In genomic region chr6:117888642-117889096, GRCm38 (mm10) we compare ENCODE assay signal across 15 mouse cellular contexts. TPM values are rescaled to one million over a fixed set of nuclear protein-coding genes. Genes with fewer than 3 reads are reported as not detected.
A peak's percentile ranks its signal among the peaks of the same experiment; 100 is the strongest.
DNase-seq lines count a peak whose midpoint lies in the region; ATAC-seq and TF ChIP-seq lines count a peak whose summit lies in the region.
"Had no signal": no experiment of that assay in that cellular context is flagged by ENCODE, and none has a peak within 500 bp of the region (broad histone marks: within the 10 kb centered on the region; RNA-seq: fewer than 3 reads in every experiment).

No protein-coding gene starts in this region.

- no peak overlapping the region for H3K4me3 ChIP-seq in forebrain, embryonic 10.5 days
- no peak overlapping the region for H3K4me3 ChIP-seq in forebrain, embryonic 16.5 days (replicated peaks; ENCODE audit: low read length)
- no peak overlapping the region for H3K4me3 ChIP-seq in midbrain, embryonic 10.5 days
- H3K4me3 ChIP-seq in midbrain, postnatal 0 days (ENCODE audit: low read depth, low read length), result no peak overlapping the region
- H3K4me3 ChIP-seq in forebrain, embryonic 14.5 days (ENCODE audit: low read depth, low read length), result no peak overlapping the region
- H3K4me3 ChIP-seq: neural tube, embryonic 13.5 days had no signal

- H3K9me3 ChIP-seq in forebrain, embryonic 10.5 days, result no peaks in the 10 kb centered on the region
- no peaks in the 10 kb centered on the region for H3K9me3 ChIP-seq in forebrain, embryonic 16.5 days (ENCODE audit: control insufficient read depth, low read length)
- H3K9me3 ChIP-seq in midbrain, embryonic 10.5 days (replicated peaks), result no peaks in the 10 kb centered on the region
- H3K9me3 ChIP-seq in midbrain, postnatal 0 days (ENCODE audit: low read length), result no peaks in the 10 kb centered on the region
- H3K9me3 ChIP-seq in forebrain, embryonic 14.5 days (replicated peaks; ENCODE audit: control insufficient read depth, low read length), result no peaks in the 10 kb centered on the region
- H3K9me3 ChIP-seq: neural tube, embryonic 13.5 days had no signal

- peak overlapping the region; percentile 51 for H3K27ac ChIP-seq in forebrain, embryonic 10.5 days
- H3K27ac ChIP-seq in forebrain, embryonic 16.5 days (ENCODE audit: low read length), result no peak overlapping the region
- peak overlapping the region; percentile 46 for H3K27ac ChIP-seq in midbrain, embryonic 10.5 days (replicated peaks)
- H3K27ac ChIP-seq in midbrain, postnatal 0 days (ENCODE audit: low read depth, low read length), result no peak overlapping the region
- no peak overlapping the region for H3K27ac ChIP-seq in forebrain, embryonic 14.5 days (ENCODE audit: low read depth, low read length)
- H3K27ac ChIP-seq: neural tube, embryonic 13.5 days had no signal

- no peaks in the 10 kb centered on the region for H3K36me3 ChIP-seq in forebrain, embryonic 10.5 days (replicated peaks)
- H3K36me3 ChIP-seq in forebrain, embryonic 16.5 days (ENCODE audit: control insufficient read depth, insufficient read depth), result no peaks in the 10 kb centered on the region
- H3K36me3 ChIP-seq in midbrain, embryonic 10.5 days, result no peaks in the 10 kb centered on the region
- no peaks in the 10 kb centered on the region for H3K36me3 ChIP-seq in midbrain, postnatal 0 days (ENCODE audit: insufficient read depth, low read length)
- H3K36me3 ChIP-seq in forebrain, embryonic 14.5 days (ENCODE audit: control insufficient read depth, insufficient read depth, low read length), result no peaks in the 10 kb centered on the region
- H3K36me3 ChIP-seq: neural tube, embryonic 13.5 days had no signal

- ATAC-seq in forebrain, embryonic 16.5 days, result no peak
- ATAC-seq in midbrain, postnatal 0 days (ENCODE audit: low FRiP score), result no peak
- no peak for ATAC-seq in forebrain, embryonic 14.5 days
- ATAC-seq in megakaryocyte-erythroid progenitor cell, adult 5-6 weeks (replicated peaks; ENCODE audit: low FRiP score, low TSS enrichment, poor library complexity, severe bottlenecking), result peak; percentile 85

- H3K4me2 ChIP-seq in forebrain, embryonic 16.5 days (ENCODE audit: low read length), result no peak overlapping the region
- H3K4me2 ChIP-seq in midbrain, postnatal 0 days (ENCODE audit: low read depth, low read length, poor library complexity, severe bottlenecking), result no peak overlapping the region
- H3K4me2 ChIP-seq in forebrain, embryonic 14.5 days (ENCODE audit: low read length), result no peak overlapping the region
- H3K4me2 ChIP-seq: neural tube, embryonic 13.5 days had no signal

- TF ChIP-seq CTCF in midbrain, postnatal 0 days (IDR thresholded peaks at IDR 0.05), result no peak

- 56% methylated on average over 2 of the region's 2 CpGs for WGBS in forebrain, embryonic 10.5 days
- WGBS in forebrain, embryonic 16.5 days, result 43% methylated on average over 2 of the region's 2 CpGs
- WGBS in midbrain, embryonic 10.5 days, result 59% methylated on average over 2 of the region's 2 CpGs
- 54% methylated on average over 2 of the region's 2 CpGs for WGBS in midbrain, postnatal 0 days
- 49% methylated on average over 2 of the region's 2 CpGs for WGBS in forebrain, embryonic 14.5 days

- no peak overlapping the region for H3K9ac ChIP-seq in forebrain, embryonic 16.5 days (replicated peaks; ENCODE audit: low read depth, low read length)
- H3K9ac ChIP-seq in midbrain, postnatal 0 days (replicated peaks; ENCODE audit: low read length, poor library complexity, severe bottlenecking), result no peak overlapping the region
- H3K9ac ChIP-seq in forebrain, embryonic 14.5 days (ENCODE audit: low read length), result peak overlapping the region; percentile 21; the same call in 1 of the 2 replicates
- H3K9ac ChIP-seq: neural tube, embryonic 13.5 days had no signal

- no peak for DNase-seq in forebrain, embryonic 10.5 days (ENCODE audit: extremely low spot score, low spot score)
- no peak for DNase-seq in midbrain, embryonic 10.5 days (ENCODE audit: low spot score)
- no peak for DNase-seq in midbrain, postnatal 0 days (ENCODE audit: low spot score)
- no peak for DNase-seq in forebrain, embryonic 14.5 days (ENCODE audit: low spot score)
- DNase-seq in lung, postnatal 36 days, result no peak
- no peak for DNase-seq in embryo, embryonic 10 days (ENCODE audit: low spot score)
- DNase-seq: adrenal gland, postnatal 14 days; cerebellum, adult 9-11 months; left cerebral cortex, postnatal 4 days; right cerebral cortex, postnatal 25 days; thymus, adult 2 months had no signal

- peaks cover 13% of the 10 kb centered on the region; the same call in 1 of the 2 replicates for H3K4me1 ChIP-seq in forebrain, embryonic 10.5 days
- H3K4me1 ChIP-seq in forebrain, embryonic 16.5 days (replicated peaks; ENCODE audit: control insufficient read depth, insufficient read depth, low read length), result no peaks in the 10 kb centered on the region
- peaks cover 4% of the 10 kb centered on the region; the same call in 1 of the 2 replicates for H3K4me1 ChIP-seq in midbrain, embryonic 10.5 days
- H3K4me1 ChIP-seq in midbrain, postnatal 0 days (ENCODE audit: insufficient read depth, low read length), result no peaks in the 10 kb centered on the region
- H3K4me1 ChIP-seq in forebrain, embryonic 14.5 days (ENCODE audit: control insufficient read depth, insufficient read depth, low read length), result no peaks in the 10 kb centered on the region
- H3K4me1 ChIP-seq: neural tube, embryonic 13.5 days had no signal

- H3K27me3 ChIP-seq in forebrain, embryonic 10.5 days (ENCODE audit: poor library complexity, severe bottlenecking), result no peaks in the 10 kb centered on the region
- H3K27me3 ChIP-seq in forebrain, embryonic 16.5 days (replicated peaks; ENCODE audit: control insufficient read depth, insufficient read depth, low read length), result no peaks in the 10 kb centered on the region
- H3K27me3 ChIP-seq in midbrain, embryonic 10.5 days (ENCODE audit: low read depth, poor library complexity, severe bottlenecking), result no peaks in the 10 kb centered on the region
- no peaks in the 10 kb centered on the region for H3K27me3 ChIP-seq in midbrain, postnatal 0 days (ENCODE audit: insufficient read depth, low read length)
- H3K27me3 ChIP-seq in forebrain, embryonic 14.5 days (replicated peaks; ENCODE audit: control insufficient read depth, insufficient read depth, low read length), result no peaks in the 10 kb centered on the region
- H3K27me3 ChIP-seq: neural tube, embryonic 13.5 days had no signal

RNA-seq across cellular contexts. Expression of gene Hnrnpf, which starts 11.5 kb away (rescaled TPM):
- polyA plus RNA-seq in forebrain, embryonic 10.5 days (2016; fragmentation: Nextera tagmentation; extraction: Ambion mirVana), result 890 and 940 TPM in 2 replicates
- polyA plus RNA-seq in forebrain, embryonic 16.5 days (2015; fragmentation: Nextera tagmentation; extraction: Ambion mirVana), result 366 and 411 TPM in 2 replicates
- 762 and 839 TPM in 2 replicates for polyA plus RNA-seq in midbrain, embryonic 10.5 days (2016; fragmentation: Nextera tagmentation; extraction: Ambion mirVana)
- 154 and 159 TPM in 2 replicates for total RNA-seq in midbrain, postnatal 0 days (2014; rRNA removed)
- 173 and 183 TPM in 2 replicates for polyA plus RNA-seq in midbrain, postnatal 0 days (2015; fragmentation: Nextera tagmentation; extraction: Ambion mirVana)
- 410 and 433 TPM in 2 replicates for polyA plus RNA-seq in forebrain, embryonic 14.5 days (2014; fragmentation: Nextera tagmentation; extraction: Ambion mirVana)
- total RNA-seq in megakaryocyte-erythroid progenitor cell, adult 5-6 weeks (2014; fragmentation: Nextera tagmentation), result 700 and 784 TPM in 2 replicates
- 1,626 and 1,721 TPM in 2 replicates for total RNA-seq in megakaryocyte-erythroid progenitor cell, adult 5-6 weeks (2017)

RNA-seq across cellular contexts. Expression of gene Zfp239, which starts 26.8 kb away (rescaled TPM):
- polyA plus RNA-seq in forebrain, embryonic 10.5 days (2016; fragmentation: Nextera tagmentation; extraction: Ambion mirVana), result 13.6 and 14.8 TPM in 2 replicates
- polyA plus RNA-seq in forebrain, embryonic 16.5 days (2015; fragmentation: Nextera tagmentation; extraction: Ambion mirVana), result 18.0 and 18.5 TPM in 2 replicates
- 12.5 and 12.8 TPM in 2 replicates for polyA plus RNA-seq in midbrain, embryonic 10.5 days (2016; fragmentation: Nextera tagmentation; extraction: Ambion mirVana)
- total RNA-seq in midbrain, postnatal 0 days (2014; rRNA removed), result 14.5 and 18.6 TPM in 2 replicates
- polyA plus RNA-seq in midbrain, postnatal 0 days (2015; fragmentation: Nextera tagmentation; extraction: Ambion mirVana), result 16.1 and 16.6 TPM in 2 replicates
- 14.9 and 15.3 TPM in 2 replicates for polyA plus RNA-seq in forebrain, embryonic 14.5 days (2014; fragmentation: Nextera tagmentation; extraction: Ambion mirVana)
- total RNA-seq in megakaryocyte-erythroid progenitor cell, adult 5-6 weeks (2014; fragmentation: Nextera tagmentation), result 7.3 and 8.1 TPM in 2 replicates
- total RNA-seq in megakaryocyte-erythroid progenitor cell, adult 5-6 weeks (2017), result 2.4 and 21.7 TPM in 2 replicates

RNA-seq across cellular contexts. Expression of gene Zfp637, which starts 47.7 kb away (rescaled TPM):
- 91.1 and 97.4 TPM in 2 replicates for polyA plus RNA-seq in forebrain, embryonic 10.5 days (2016; fragmentation: Nextera tagmentation; extraction: Ambion mirVana)
- 208 and 225 TPM in 2 replicates for polyA plus RNA-seq in forebrain, embryonic 16.5 days (2015; fragmentation: Nextera tagmentation; extraction: Ambion mirVana)
- 89.5 and 102 TPM in 2 replicates for polyA plus RNA-seq in midbrain, embryonic 10.5 days (2016; fragmentation: Nextera tagmentation; extraction: Ambion mirVana)
- total RNA-seq in midbrain, postnatal 0 days (2014; rRNA removed), result 75.0 and 95.9 TPM in 2 replicates
- polyA plus RNA-seq in midbrain, postnatal 0 days (2015; fragmentation: Nextera tagmentation; extraction: Ambion mirVana), result 109 and 122 TPM in 2 replicates
- 244 and 252 TPM in 2 replicates for polyA plus RNA-seq in forebrain, embryonic 14.5 days (2014; fragmentation: Nextera tagmentation; extraction: Ambion mirVana)
- 42.5 and 68.1 TPM in 2 replicates for total RNA-seq in megakaryocyte-erythroid progenitor cell, adult 5-6 weeks (2014; fragmentation: Nextera tagmentation)
- total RNA-seq in megakaryocyte-erythroid progenitor cell, adult 5-6 weeks (2017), result 36.5 and 38.9 TPM in 2 replicates

RNA-seq across cellular contexts. Expression of gene Fxyd4, which starts 48.8 kb away (rescaled TPM):
- 2.0 and 2.5 TPM in 2 replicates for polyA plus RNA-seq in forebrain, embryonic 10.5 days (2016; fragmentation: Nextera tagmentation; extraction: Ambion mirVana)
- 1.5 and 3.5 TPM in 2 replicates for polyA plus RNA-seq in forebrain, embryonic 16.5 days (2015; fragmentation: Nextera tagmentation; extraction: Ambion mirVana)
- polyA plus RNA-seq in midbrain, embryonic 10.5 days (2016; fragmentation: Nextera tagmentation; extraction: Ambion mirVana), result 2.8 and 3.0 TPM in 2 replicates
- not detected in 2 replicates for total RNA-seq in midbrain, postnatal 0 days (2014; rRNA removed)
- polyA plus RNA-seq in midbrain, postnatal 0 days (2015; fragmentation: Nextera tagmentation; extraction: Ambion mirVana), result 0.49 and 0.96 TPM in 2 replicates
- polyA plus RNA-seq in forebrain, embryonic 14.5 days (2014; fragmentation: Nextera tagmentation; extraction: Ambion mirVana), result 0.75 and 1.2 TPM in 2 replicates
- not detected in 2 replicates for total RNA-seq in megakaryocyte-erythroid progenitor cell, adult 5-6 weeks (2014; fragmentation: Nextera tagmentation)
- not detected in 2 replicates for total RNA-seq in megakaryocyte-erythroid progenitor cell, adult 5-6 weeks (2017)
- total RNA-seq: adrenal gland, postnatal 14 days; granulocyte monocyte progenitor cell, adult 5-6 weeks; left cerebral cortex, postnatal 4 days had no signal

Comparison
In these comparisons a context has a peak if more than half of its experiments do, and no peak if none do; other contexts are left out.
1. H3K27ac ChIP-seq: peak in forebrain, embryonic 10.5 days (single experiment) and midbrain, embryonic 10.5 days (single experiment); none in forebrain, embryonic 16.5 days (single experiment), midbrain, postnatal 0 days (single experiment) and forebrain, embryonic 14.5 days (single experiment).